16 mouse cellular contexts compared by ENCODE assay signal in the genomic region with DNA sequence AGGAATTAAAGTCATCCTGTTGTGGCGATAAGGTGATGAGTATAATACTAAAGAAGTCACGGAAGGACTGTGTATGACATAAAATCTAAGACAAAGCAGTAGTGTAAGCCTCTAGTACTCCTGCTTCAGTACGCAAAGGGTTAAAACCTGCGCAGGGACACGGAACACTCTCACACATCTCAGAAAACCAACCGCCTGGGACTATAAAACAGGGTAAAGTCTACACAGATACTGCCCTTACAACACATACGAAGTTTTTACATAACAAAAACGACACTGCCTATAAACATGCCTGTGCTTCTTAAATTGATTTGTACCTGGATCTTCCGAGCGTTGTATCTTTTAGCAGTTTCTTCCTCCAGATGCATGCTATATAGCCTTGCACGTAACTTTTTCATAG.
"Had no signal": no experiment of that assay in that cellular context is flagged by ENCODE, and none has a peak within 500 bp of the region (broad histone marks: within the 10 kb centered on the region; RNA-seq: fewer than 3 reads in every experiment).

No protein-coding gene starts in this region.

- H3K9ac ChIP-seq: neural tube, embryonic 13.5 days; neural tube, embryonic 15.5 days; stomach, embryonic 15.5 days had no signal

- H3K9me3 ChIP-seq: neural tube, embryonic 13.5 days; neural tube, embryonic 15.5 days; stomach, embryonic 15.5 days had no signal

- H3K27ac ChIP-seq: neural tube, embryonic 13.5 days; neural tube, embryonic 15.5 days; stomach, embryonic 15.5 days; stomach, postnatal 0 days had no signal

- H3K27me3 ChIP-seq: neural tube, embryonic 13.5 days; neural tube, embryonic 15.5 days; stomach, embryonic 15.5 days had no signal

- DNase-seq: retina, postnatal 1 day; right cerebral cortex, adult 18-20 months; right cerebral cortex, postnatal 14 days; right cerebral cortex, postnatal 25 days; right cerebral cortex, postnatal 4 days; spleen, adult 18-20 months; thymus, adult 18-20 months; thymus, adult 2 months; thymus, postnatal 14 days; thymus, postnatal 25 days; thymus, postnatal 36 days; thymus, postnatal 4 days had no signal

- H3K4me3 ChIP-seq: neural tube, embryonic 13.5 days; neural tube, embryonic 15.5 days; stomach, embryonic 15.5 days had no signal

- H3K4me1 ChIP-seq: neural tube, embryonic 13.5 days; neural tube, embryonic 15.5 days; stomach, embryonic 15.5 days had no signal

- H3K4me2 ChIP-seq: neural tube, embryonic 13.5 days; neural tube, embryonic 15.5 days; stomach, embryonic 15.5 days had no signal
